Mouse (Mus musculus): ENCODE results near the gene Tubg2.
"Not testable (repeated sequence)": the region's sequence is repeated elsewhere in the genome, so short reads cannot be mapped to it uniquely, and the experiment has no call there.

The Tubg2 gene

GRCm38 (mm10) chr11:101155728-101156371, at the start of gene Tubg2:
Gene Tubg2 (plus strand): TSS chr11:101155907.
- ATAC-seq (ENCODE audit: insufficient number of reproducible peaks, low FRiP score, low TSS enrichment) = peak; percentile 70; the same call in 1 of the 2 replicates

DNA sequence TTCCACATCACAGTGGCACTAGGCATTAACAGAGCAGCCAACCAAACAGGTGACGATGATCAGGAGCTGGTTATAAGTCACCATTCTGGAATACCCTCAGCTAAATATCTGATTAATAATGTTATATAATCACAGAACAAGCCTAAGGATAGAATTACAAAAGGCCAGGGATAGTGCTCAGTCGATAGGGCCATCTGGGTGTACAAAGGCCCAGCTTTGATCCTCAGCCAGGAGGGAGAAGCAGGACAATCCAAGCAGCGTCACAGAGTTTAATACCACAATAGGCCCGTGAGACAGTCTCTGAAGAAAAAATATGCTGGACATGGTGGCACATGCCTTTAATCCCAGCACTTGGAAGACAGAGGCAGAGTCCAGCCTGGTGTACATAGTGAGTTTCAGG, 46.4 kb upstream of the Tubg2 start:
- ATAC-seq (ENCODE audit: insufficient number of reproducible peaks, low FRiP score, low TSS enrichment) = no peak

DNA sequence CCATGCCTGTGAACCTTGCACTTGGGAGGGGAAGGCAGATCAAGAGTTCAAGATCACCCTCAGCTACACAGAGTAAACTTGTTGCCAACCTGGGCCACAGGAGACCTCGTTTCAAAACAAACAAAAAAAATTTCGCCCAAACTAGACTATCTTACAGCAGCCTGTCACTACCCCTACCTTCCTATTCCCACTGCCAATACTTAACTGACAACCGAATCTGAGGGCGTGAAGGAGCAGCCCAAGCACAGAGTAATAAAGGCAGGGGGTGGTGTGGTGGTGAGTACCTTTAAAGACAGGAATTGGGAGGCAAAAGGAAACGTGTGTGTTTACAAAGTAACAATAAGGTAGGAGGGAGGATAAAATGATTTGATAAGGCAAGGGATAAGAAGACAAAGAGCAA, 45.0 kb upstream of the Tubg2 start:
- no peak for ATAC-seq (ENCODE audit: insufficient number of reproducible peaks, low FRiP score, low TSS enrichment)

DNA sequence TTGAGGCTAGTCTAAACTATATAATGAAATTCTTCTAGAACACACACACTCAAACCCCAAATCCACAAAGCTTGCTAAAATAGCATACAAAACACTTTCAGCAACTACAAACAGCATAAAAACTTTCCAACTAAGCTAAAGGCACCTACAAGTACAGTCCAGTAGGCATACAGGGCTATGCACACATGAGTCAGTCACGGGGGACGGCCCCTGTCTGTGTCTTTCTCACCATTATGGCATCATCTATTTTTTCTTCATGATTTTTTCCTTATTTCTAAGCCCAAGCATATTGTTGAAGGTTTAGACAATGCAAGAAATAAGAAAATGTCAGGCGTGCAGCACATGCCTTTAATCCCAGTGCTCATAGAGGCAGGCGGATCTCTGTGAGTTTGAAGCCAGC, 44.5 kb upstream of the Tubg2 start:
- no peak for ATAC-seq (ENCODE audit: insufficient number of reproducible peaks, low FRiP score, low TSS enrichment)

DNA sequence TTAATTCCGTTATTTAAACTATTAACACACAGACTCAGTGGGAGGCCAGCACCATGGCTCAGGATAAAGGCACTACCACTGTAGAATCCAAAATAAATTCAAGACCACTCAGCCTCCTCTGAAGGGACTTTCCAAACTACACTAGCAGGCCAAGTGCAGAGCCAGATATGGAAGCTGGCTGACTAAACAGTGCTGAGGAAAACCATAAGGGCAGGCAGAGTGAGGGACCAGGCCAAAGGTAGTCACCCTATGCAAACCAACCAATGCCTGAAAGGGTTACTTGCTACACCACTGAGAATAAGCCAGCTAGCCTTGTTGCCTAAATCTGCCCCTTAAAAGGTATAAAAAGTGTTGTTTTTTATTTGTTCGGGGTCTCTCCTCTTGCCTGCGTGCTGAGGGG, 43.5 kb upstream of the Tubg2 start:
- ATAC-seq (ENCODE audit: insufficient number of reproducible peaks, low FRiP score, low TSS enrichment) = no peak

DNA sequence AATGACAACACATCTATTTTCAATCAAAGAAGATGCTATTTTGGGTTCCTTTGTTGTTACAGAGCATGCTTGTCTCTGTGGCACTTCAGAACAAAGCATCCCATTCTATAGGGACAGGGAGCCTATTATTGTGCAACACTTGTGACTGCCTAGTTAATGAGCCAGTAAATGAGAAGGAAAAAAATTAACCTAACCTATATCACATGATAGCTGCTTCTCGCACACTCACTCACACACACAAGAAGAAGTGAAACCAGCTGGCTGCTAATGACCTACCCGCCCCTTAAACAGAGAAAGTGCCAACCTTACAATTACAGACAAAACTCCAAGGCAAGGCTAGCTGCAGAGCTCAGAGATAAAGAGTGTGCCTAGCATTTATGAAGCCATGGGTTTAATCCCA, 40.1 kb upstream of the Tubg2 start:
- ATAC-seq (ENCODE audit: insufficient number of reproducible peaks, low FRiP score, low TSS enrichment) = no peak

- ATAC-seq (ENCODE audit: insufficient number of reproducible peaks, low FRiP score, low TSS enrichment) = no peak
Observed at GRCm38 (mm10) chr11:101118105-101118504, 37.6 kb upstream of the Tubg2 start.

GRCm38 (mm10) chr11:101119131-101119760, 36.5 kb upstream of the Tubg2 start:
- ATAC-seq (ENCODE audit: insufficient number of reproducible peaks, low FRiP score, low TSS enrichment) = peak; percentile 55; the same call in 1 of the 2 replicates

DNA sequence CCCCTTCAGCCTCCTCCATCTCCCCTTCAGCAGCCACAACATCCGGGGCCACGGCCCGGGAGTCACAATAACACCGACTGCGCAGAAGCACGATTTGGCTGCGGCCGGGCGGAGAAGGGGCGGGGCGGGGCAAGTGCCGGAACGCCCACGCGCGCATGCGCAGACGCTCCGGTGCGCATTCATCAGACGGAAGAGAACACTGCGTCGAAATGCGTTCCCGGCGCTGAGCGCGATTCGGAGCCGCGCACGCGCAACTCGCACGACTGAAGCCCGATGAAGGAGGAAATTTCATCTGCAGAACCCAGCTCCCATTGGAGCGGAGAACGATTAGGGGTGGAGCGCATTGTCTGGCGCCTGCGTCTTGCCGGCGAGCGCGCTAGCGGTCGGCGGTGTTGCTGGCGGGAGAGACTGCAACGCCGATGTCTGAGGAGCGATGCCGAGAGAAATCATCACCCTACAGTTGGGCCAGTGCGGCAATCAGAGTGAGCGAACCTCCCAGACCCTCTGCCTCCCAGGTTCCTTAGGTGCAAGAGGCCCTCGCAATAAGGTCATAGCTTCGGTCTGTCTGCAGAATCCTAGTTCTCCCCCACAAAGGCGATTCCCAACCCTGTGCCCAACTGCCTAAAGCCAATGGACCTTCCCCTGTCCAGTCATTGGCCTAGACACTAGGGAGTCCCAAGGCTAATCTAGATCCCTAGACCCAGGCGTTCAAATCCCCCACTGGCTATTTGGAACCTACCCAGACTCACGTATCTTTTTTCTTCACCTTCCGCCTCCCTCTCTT, 35.8 kb upstream of the Tubg2 start, which contains the start of the genes Retreg3 and Tubg1:
Gene Retreg3, minus strand, starts transcription at position 133 of the 784 bp plus-strand sequence.
Gene Tubg1, plus strand, starts transcription at position 178 of the 784 bp plus-strand sequence.
- ATAC-seq (ENCODE audit: insufficient number of reproducible peaks, low FRiP score, low TSS enrichment) = peak; percentile 90

DNA sequence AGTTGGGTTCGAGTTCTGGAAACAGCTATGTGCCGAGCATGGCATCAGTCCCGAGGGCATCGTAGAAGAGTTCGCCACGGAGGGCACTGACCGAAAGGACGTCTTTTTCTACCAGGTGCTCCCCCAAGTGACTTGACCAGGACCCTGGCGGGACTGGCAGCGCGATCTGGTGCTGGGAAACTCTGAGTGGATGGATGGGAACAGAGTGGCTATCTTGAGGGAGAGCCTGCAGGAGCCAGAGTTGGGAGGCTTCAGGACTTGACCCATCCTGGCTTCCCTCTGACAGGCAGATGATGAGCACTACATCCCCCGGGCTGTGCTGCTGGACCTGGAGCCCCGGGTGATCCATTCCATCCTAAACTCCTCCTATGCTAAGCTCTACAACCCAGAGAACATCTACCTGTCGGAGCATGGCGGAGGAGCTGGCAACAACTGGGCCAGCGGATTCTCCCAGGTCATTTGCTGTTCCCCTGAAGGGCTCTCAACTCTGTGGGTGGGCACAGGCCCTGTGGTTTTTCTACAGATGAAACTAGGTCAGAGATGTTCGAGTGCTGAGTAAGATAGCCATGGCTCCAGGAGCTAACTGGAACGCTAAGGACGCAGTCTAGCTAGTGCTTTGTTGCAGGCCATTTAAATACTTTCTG, 35.0 kb upstream of the Tubg2 start:
- no peak for ATAC-seq (ENCODE audit: insufficient number of reproducible peaks, low FRiP score, low TSS enrichment)

- not testable (repeated sequence) for ATAC-seq (ENCODE audit: insufficient number of reproducible peaks, low FRiP score, low TSS enrichment)
Observed at GRCm38 (mm10) chr11:101124494-101124893, 31.2 kb upstream of the Tubg2 start.

- not testable (repeated sequence) for ATAC-seq (ENCODE audit: insufficient number of reproducible peaks, low FRiP score, low TSS enrichment)
Observed at GRCm38 (mm10) chr11:101125008-101125407, 30.7 kb upstream of the Tubg2 start.

- ATAC-seq (ENCODE audit: insufficient number of reproducible peaks, low FRiP score, low TSS enrichment) = no peak
Observed at GRCm38 (mm10) chr11:101127075-101127474, 28.6 kb upstream of the Tubg2 start.

- peak; percentile 85; the same call in 1 of the 2 replicates for ATAC-seq (ENCODE audit: insufficient number of reproducible peaks, low FRiP score, low TSS enrichment)
Observed at GRCm38 (mm10) chr11:101128996-101129577, 26.6 kb upstream of the Tubg2 start.

- ATAC-seq (ENCODE audit: insufficient number of reproducible peaks, low FRiP score, low TSS enrichment) = no peak
Observed at GRCm38 (mm10) chr11:101130056-101130756, 25.5 kb upstream of the Tubg2 start.

- ATAC-seq (ENCODE audit: insufficient number of reproducible peaks, low FRiP score, low TSS enrichment) = no peak
Observed at GRCm38 (mm10) chr11:101131187-101131586, 24.5 kb upstream of the Tubg2 start.

DNA sequence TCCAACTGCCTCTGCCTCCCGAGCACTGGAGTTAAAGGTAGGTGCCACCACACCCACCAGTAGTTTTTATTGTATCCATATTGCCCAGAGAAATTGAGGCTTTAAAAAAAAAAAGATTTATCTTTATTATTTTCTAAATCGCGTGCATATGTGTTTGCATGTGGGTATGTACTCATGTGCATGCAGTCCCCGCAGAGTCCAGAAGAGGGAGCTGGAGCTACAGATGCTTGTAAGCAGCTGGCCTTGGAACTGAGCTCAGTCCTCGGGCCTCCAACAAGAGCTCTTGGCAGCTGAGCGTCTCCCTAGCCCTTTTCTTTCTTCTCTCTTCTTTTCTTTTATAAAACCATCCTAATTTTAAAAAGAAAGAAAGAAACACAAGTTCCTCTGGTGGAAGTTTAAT, 24.0 kb upstream of the Tubg2 start:
- no peak for ATAC-seq (ENCODE audit: insufficient number of reproducible peaks, low FRiP score, low TSS enrichment)

GRCm38 (mm10) chr11:101133037-101133436, 22.7 kb upstream of the Tubg2 start:
- ATAC-seq (ENCODE audit: insufficient number of reproducible peaks, low FRiP score, low TSS enrichment) = no peak

- ATAC-seq (ENCODE audit: insufficient number of reproducible peaks, low FRiP score, low TSS enrichment) = no peak
Observed at GRCm38 (mm10) chr11:101134217-101134865, 21.4 kb upstream of the Tubg2 start.

Measured in cerebellum, adult (tissue).